In genomic region chr12:107362120-107362519, GRCm38 (mm10) we compare ENCODE assay signal across 23 mouse cellular contexts.
DNase-seq lines count a peak whose midpoint lies in the region; ATAC-seq and TF ChIP-seq lines count a peak whose summit lies in the region.
"Had no signal": no experiment of that assay in that cellular context is flagged by ENCODE, and none has a peak within 500 bp of the region (broad histone marks: within the 10 kb centered on the region; RNA-seq: fewer than 3 reads in every experiment).

No protein-coding gene starts in this region.

- no peak for DNase-seq in spleen, adult 2 months (ENCODE audit: low read depth in 1 of 2, low spot score in 2 of 2)
- DNase-seq in spleen, postnatal 4 days (ENCODE audit: low spot score in 2 of 2), result no peak
- DNase-seq in induced T-regulatory cell, adult 2 months (ENCODE audit: low read depth), result peak; percentile 76
- DNase-seq in thymus, postnatal 0 days (ENCODE audit: low spot score), result peak; percentile 81
- no peak for DNase-seq in testis, postnatal 10 days (ENCODE audit: low spot score)
- no peak for DNase-seq in gastrocnemius, adult 2 months
- DNase-seq: adrenal gland, postnatal 14 days; cerebellum, adult 9-10 months; gastrocnemius, postnatal 14 days; heart, adult 18-20 months; heart, postnatal 36 days; kidney, adult 9 months; kidney, postnatal 14 days; liver, postnatal 0 days; lung, postnatal 10 days; midbrain, embryonic 14.5 days; right cerebral cortex, adult 18-20 months; right cerebral cortex, postnatal 4 days had no signal

- H3K4me3 ChIP-seq in spleen, adult 2 months (ENCODE audit: extremely low read depth, insufficient read depth, insufficient read length), result no peak overlapping the region
- no peak overlapping the region for H3K4me3 ChIP-seq in gastrocnemius, adult 2 months
- H3K4me3 ChIP-seq: embryonic facial prominence, embryonic 15.5 days; intestine, embryonic 15.5 days had no signal

- no peak for TF ChIP-seq CTCF in spleen, adult 2 months (IDR thresholded peaks at IDR 0.05; ENCODE audit: extremely low read depth, insufficient read depth, insufficient read length, insufficient replicate concordance)
- TF ChIP-seq CTCF in gastrocnemius, adult 2 months (IDR thresholded peaks at IDR 0.05), result no peak

- no peak for ATAC-seq in frontal cortex, adult (ENCODE audit: low TSS enrichment)
- ATAC-seq: forebrain, embryonic 14.5 days; intestine, embryonic 15.5 days; liver, postnatal 0 days had no signal

- no peak for TF ChIP-seq POLR2A in spleen, adult 2 months (IDR thresholded peaks at IDR 0.05; ENCODE audit: low read depth, low read length)

- WGBS in spleen, adult 2 months, result 48% methylated on average over 10 of the region's 10 CpGs

- H3K4me1 ChIP-seq in spleen, adult 2 months (ENCODE audit: control insufficient read depth, insufficient read depth, insufficient read length), result no peaks in the 10 kb centered on the region; the same call in 1 of the 2 replicates
- H3K4me1 ChIP-seq: intestine, embryonic 15.5 days had no signal

- peak overlapping the region; percentile 54 for H3K27ac ChIP-seq in spleen, adult 2 months (ENCODE audit: insufficient read depth, low read length)
- H3K27ac ChIP-seq in gastrocnemius, adult 2 months, result no peak overlapping the region
- H3K27ac ChIP-seq: embryonic facial prominence, embryonic 15.5 days; hindbrain, embryonic 14.5 days; intestine, embryonic 15.5 days had no signal

- no peaks in the 10 kb centered on the region for H3K27me3 ChIP-seq in spleen, adult 2 months (ENCODE audit: control insufficient read depth, insufficient read depth, low read length)
- H3K27me3 ChIP-seq: embryonic facial prominence, embryonic 15.5 days; intestine, embryonic 15.5 days had no signal

- no peaks in the 10 kb centered on the region for H3K36me3 ChIP-seq in spleen, adult 2 months (ENCODE audit: control insufficient read depth, insufficient read depth, low read length)
- H3K36me3 ChIP-seq: embryonic facial prominence, embryonic 15.5 days; intestine, embryonic 15.5 days had no signal

- intact Hi-C loops in gastrocnemius, adult 2 months (cut with DNase I), result no loop called here

Comparison
In these comparisons a context has a peak if more than half of its experiments do, and no peak if none do; other contexts are left out.
1. DNase-seq: peak in induced T-regulatory cell, adult 2 months (single experiment) and thymus, postnatal 0 days (single experiment); none in spleen, adult 2 months (0 of 2), spleen, postnatal 4 days (0 of 2), testis, postnatal 10 days (single experiment) and gastrocnemius, adult 2 months (single experiment).